Mouse (Mus musculus): Measurements from ENCODE around the gene H1foo. TPM values are rescaled to one million over a fixed set of nuclear protein-coding genes. Genes with fewer than 3 reads are reported as not detected.

H1foo gene
- polyA plus RNA-seq, 1 experiment = not detected

- DNase-seq = no peak
- Histone ChIP-seq H3K4me1 (ENCODE audit: control insufficient read depth, insufficient read depth, low read length) (peaks cover 8% of the 10 kb centered on the region), H3K4me3 (replicated peaks; ENCODE audit: extremely low read depth, low read depth, low read length) (no peak overlapping the region)
- WGBS = 84% methylated on average over 5 of the region's 5 CpGs
- TF ChIP-seq CTCF (IDR thresholded peaks at IDR 0.05; ENCODE audit: insufficient read depth, low read length) (no peak), POLR2A (IDR thresholded peaks at IDR 0.05; ENCODE audit: borderline replicate concordance, extremely low read depth, low read depth, low read length) (no peak)
Measured at GRCm38 (mm10) chr6:115919876-115920275, 24.9 kb upstream of the H1foo start.

DNA sequence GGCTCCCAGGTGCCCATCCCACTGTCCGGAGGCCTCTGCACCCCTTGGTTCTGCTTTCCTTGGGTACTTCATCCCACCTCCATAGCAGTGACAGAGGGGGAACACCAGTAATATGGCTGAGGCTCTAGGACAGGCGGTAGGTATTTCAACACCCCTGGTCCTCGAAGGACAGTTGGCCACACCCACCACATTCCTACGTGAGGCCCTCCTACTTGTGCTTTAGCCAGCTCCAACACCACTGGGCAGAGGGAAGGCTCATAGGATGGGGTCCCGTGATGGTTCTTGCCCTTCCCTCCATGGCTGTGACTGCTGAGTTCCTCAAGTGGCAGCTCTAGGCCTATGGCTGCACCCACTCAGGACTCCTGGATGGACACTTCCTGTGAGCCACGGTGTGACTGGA lies 19.9 kb upstream of the H1foo start:
- Histone ChIP-seq H3K4me3 (replicated peaks; ENCODE audit: extremely low read depth, low read depth, low read length) (no peak overlapping the region), H3K4me1 (ENCODE audit: control insufficient read depth, insufficient read depth, low read length) (no peaks in the 10 kb centered on the region)
- no peak for DNase-seq
- no peak for TF ChIP-seq POLR2A (IDR thresholded peaks at IDR 0.05; ENCODE audit: borderline replicate concordance, extremely low read depth, low read depth, low read length)
- no peak for TF ChIP-seq CTCF (IDR thresholded peaks at IDR 0.05; ENCODE audit: insufficient read depth, low read length)
- 55% methylated on average over 6 of the region's 6 CpGs for WGBS

DNA sequence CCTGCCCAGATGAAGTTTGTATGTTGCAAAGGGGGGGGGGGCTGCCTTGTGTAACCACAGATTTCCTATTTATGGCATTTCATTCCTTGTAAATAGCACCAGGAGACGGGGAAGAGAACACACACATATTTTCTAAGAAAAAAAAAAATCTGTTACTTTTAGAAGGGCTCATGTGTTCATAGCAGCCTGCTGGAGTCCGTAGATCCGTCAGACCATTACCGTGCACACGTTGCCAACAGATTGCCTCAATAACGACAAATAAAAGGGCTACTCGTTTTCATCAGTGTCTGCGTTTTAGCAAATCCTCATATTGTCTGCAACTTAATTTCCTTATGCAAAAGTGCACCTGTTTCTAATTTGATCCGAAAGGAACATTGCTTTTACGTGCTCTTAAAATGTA lies 18.3 kb upstream of the H1foo start:
- DNase-seq = no peak
- Histone ChIP-seq H3K4me3 (replicated peaks; ENCODE audit: extremely low read depth, low read depth, low read length) (no peak overlapping the region), H3K4me1 (ENCODE audit: control insufficient read depth, insufficient read depth, low read length) (no peaks in the 10 kb centered on the region)
- no peak for TF ChIP-seq CTCF (IDR thresholded peaks at IDR 0.05; ENCODE audit: insufficient read depth, low read length)
- no peak for TF ChIP-seq POLR2A (IDR thresholded peaks at IDR 0.05; ENCODE audit: borderline replicate concordance, extremely low read depth, low read depth, low read length)
- 82% methylated on average over 10 of the region's 10 CpGs for WGBS

DNA sequence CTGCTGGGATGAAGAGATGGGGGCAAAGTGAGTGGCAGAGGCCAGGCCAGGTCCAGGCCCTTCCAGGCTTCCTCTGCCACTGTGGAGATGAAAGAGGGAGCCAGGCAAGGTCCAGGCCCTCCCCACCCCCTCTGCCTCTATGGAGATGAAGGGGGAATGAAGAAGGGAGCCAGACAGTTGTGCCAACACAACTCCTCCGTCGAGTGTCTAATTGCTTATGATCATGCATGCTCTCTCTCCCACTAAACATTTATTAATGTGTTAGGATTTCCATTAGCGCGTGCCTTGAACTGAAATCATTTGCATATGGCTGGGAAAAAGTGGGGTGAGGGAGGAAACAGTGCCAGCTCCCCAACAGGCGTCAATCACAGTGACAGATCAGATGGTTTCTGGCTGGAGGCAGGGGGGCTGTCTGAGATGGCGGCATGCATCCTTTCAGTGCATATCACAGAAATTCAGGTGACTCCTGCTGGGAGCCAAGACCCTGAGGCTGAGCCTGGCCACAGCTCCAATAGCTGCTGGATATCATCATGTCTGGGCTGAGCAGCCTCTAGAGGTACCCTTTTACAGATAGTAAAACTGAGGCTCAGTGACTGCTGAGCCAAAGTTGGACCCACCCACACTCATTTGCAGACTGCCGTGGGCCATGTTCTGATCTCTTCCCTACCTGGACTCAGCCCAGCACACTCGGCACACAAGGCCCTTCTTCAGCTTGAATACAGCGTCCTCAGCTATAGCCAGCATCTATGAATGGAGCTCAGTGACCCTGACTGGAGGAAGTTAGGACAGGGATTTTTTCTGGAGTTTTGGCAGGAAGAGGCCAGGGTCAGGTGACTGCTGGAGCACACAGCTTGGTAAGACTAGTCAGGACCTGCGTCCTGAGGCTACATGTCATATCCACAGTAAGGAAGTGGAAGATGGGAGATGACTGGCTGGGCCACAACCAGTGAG lies 17.2 kb upstream of the H1foo start:
- TF ChIP-seq CTCF (IDR thresholded peaks at IDR 0.05; ENCODE audit: insufficient read depth, low read length) = no peak
- TF ChIP-seq POLR2A (IDR thresholded peaks at IDR 0.05; ENCODE audit: borderline replicate concordance, extremely low read depth, low read depth, low read length) = no peak
- 82% methylated on average over 10 of the region's 10 CpGs for WGBS
- Histone ChIP-seq H3K4me1 (ENCODE audit: control insufficient read depth, insufficient read depth, low read length) (no peaks in the 10 kb centered on the region), H3K4me3 (replicated peaks; ENCODE audit: extremely low read depth, low read depth, low read length) (no peak overlapping the region)
- no peak for DNase-seq

GRCm38 (mm10) chr6:115930018-115930417 lies 14.7 kb upstream of the H1foo start:
- no peaks in the 10 kb centered on the region for H3K4me1 ChIP-seq (ENCODE audit: control insufficient read depth, insufficient read depth, low read length)
- no peak overlapping the region for H3K4me3 ChIP-seq (replicated peaks; ENCODE audit: extremely low read depth, low read depth, low read length)
- WGBS = 57% methylated on average over 5 of the region's 5 CpGs
- no peak for DNase-seq
- TF ChIP-seq POLR2A (IDR thresholded peaks at IDR 0.05; ENCODE audit: borderline replicate concordance, extremely low read depth, low read depth, low read length) = no peak
- no peak for TF ChIP-seq CTCF (IDR thresholded peaks at IDR 0.05; ENCODE audit: insufficient read depth, low read length)

DNA sequence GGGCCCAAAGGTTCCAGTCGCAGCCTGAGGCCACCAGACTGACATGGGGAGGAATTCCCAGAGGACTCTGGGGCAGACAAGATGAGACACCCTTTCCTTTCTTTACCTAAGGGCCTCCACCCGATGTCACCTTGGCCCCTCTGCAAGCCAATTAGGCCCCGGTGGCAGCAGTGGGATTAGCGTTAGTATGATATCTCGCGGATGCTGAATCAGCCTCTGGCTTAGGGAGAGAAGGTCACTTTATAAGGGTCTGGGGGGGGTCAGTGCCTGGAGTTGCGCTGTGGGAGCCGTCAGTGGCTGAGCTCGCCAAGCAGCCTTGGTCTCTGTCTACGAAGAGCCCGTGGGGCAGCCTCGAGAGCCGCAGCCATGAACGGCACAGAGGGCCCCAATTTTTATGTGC lies 13.1 kb upstream of the H1foo start, which contains the start of gene Rho:
Gene Rho, plus strand, starts transcription at position 110 of the 400 bp plus-strand sequence.
- Histone ChIP-seq H3K4me3 (replicated peaks; ENCODE audit: extremely low read depth, low read depth, low read length) (no peak within 1 kb of the TSS), H3K4me1 (ENCODE audit: control insufficient read depth, insufficient read depth, low read length) (no peaks in the 10 kb centered on the region)
- TF ChIP-seq POLR2A (IDR thresholded peaks at IDR 0.05; ENCODE audit: borderline replicate concordance, extremely low read depth, low read depth, low read length) = no peak
- TF ChIP-seq CTCF (IDR thresholded peaks at IDR 0.05; ENCODE audit: insufficient read depth, low read length) = no peak
- 91% methylated on average over 14 of the region's 14 CpGs for WGBS
- DNase-seq = no peak

GRCm38 (mm10) chr6:115932391-115932790 lies 12.3 kb upstream of the H1foo start:
- no peak overlapping the region for H3K4me3 ChIP-seq (replicated peaks; ENCODE audit: extremely low read depth, low read depth, low read length)
- DNase-seq = no peak
- 90% methylated on average over 3 of the region's 3 CpGs for WGBS
- H3K4me1 ChIP-seq (ENCODE audit: control insufficient read depth, insufficient read depth, low read length) = no peaks in the 10 kb centered on the region
- TF ChIP-seq CTCF (IDR thresholded peaks at IDR 0.05; ENCODE audit: insufficient read depth, low read length) (no peak), POLR2A (IDR thresholded peaks at IDR 0.05; ENCODE audit: borderline replicate concordance, extremely low read depth, low read depth, low read length) (no peak)

- no peak for DNase-seq
- no peak for TF ChIP-seq POLR2A (IDR thresholded peaks at IDR 0.05; ENCODE audit: borderline replicate concordance, extremely low read depth, low read depth, low read length)
- TF ChIP-seq CTCF (IDR thresholded peaks at IDR 0.05; ENCODE audit: insufficient read depth, low read length) = no peak
- no peaks in the 10 kb centered on the region for H3K4me1 ChIP-seq (ENCODE audit: control insufficient read depth, insufficient read depth, low read length)
- WGBS = 82% methylated on average over 8 of the region's 8 CpGs
- H3K4me3 ChIP-seq (replicated peaks; ENCODE audit: extremely low read depth, low read depth, low read length) = no peak overlapping the region
Measured at GRCm38 (mm10) chr6:115935544-115935943, 9.2 kb upstream of the H1foo start.

- Histone ChIP-seq H3K4me1 (ENCODE audit: control insufficient read depth, insufficient read depth, low read length) (no peaks in the 10 kb centered on the region; the same call in 1 of the 2 replicates), H3K4me3 (replicated peaks; ENCODE audit: extremely low read depth, low read depth, low read length) (no peak overlapping the region)
- no peak for DNase-seq
- 90% methylated on average over 2 of the region's 2 CpGs for WGBS
- no peak for TF ChIP-seq CTCF (IDR thresholded peaks at IDR 0.05; ENCODE audit: insufficient read depth, low read length)
- no peak for TF ChIP-seq POLR2A (IDR thresholded peaks at IDR 0.05; ENCODE audit: borderline replicate concordance, extremely low read depth, low read depth, low read length)
Measured at GRCm38 (mm10) chr6:115938011-115938410, 6.7 kb upstream of the H1foo start.

DNA sequence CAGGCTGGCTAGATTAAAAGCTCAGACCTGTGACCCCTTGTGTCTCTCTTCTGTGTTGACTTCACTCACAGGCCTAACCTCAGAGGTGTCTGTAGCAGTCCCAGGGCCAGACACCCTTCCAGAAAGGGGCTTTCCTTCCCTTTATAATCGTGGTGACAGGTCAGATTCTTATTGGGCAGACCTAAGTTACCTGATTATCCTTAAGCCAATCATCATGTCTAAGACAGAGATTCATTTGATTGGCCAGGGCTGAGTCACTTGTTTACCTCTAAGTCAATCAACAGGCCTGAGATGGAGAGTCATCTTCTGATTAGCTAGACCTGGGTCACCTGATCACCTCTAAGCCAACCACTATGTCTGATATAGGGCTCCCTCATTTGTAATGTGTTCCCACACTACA lies 5.9 kb upstream of the H1foo start:
- Histone ChIP-seq H3K4me1 (ENCODE audit: control insufficient read depth, insufficient read depth, low read length) (no peaks in the 10 kb centered on the region; the same call in 1 of the 2 replicates), H3K4me3 (replicated peaks; ENCODE audit: extremely low read depth, low read depth, low read length) (no peak overlapping the region)
- TF ChIP-seq CTCF (IDR thresholded peaks at IDR 0.05; ENCODE audit: insufficient read depth, low read length) = no peak
- no peak for TF ChIP-seq POLR2A (IDR thresholded peaks at IDR 0.05; ENCODE audit: borderline replicate concordance, extremely low read depth, low read depth, low read length)
- no peak for DNase-seq
- 64% methylated on average over 1 of the region's 1 CpGs for WGBS
